Mouse (Mus musculus) heart, postnatal 0 days (tissue): ENCODE data around the gene Gck.

Experiments used
- CTCF ChIP-seq: IDR thresholded peaks from 2 replicates; pipeline ENCODE4 v1.5.1; 2016; ENCODE audit warnings: antibody characterized with exemption, control low read depth, low read depth
- EP300 ChIP-seq: IDR thresholded peaks from 2 replicates; pipeline ENCODE4 v1.6.1; 2016; ENCODE audit warnings: antibody characterized with exemption, low read depth

- TF ChIP-seq CTCF, result peak; percentile 91
- TF ChIP-seq EP300, result no peak
These were observed 63.7 kb downstream of the Gck start for GRCm38 (mm10) chr11:5886187-5886586.
